Mouse (Mus musculus) spleen, adult 2 months (tissue): ENCODE measurements around the gene Ppbp.

Source experiments
- CTCF ChIP-seq: fragments of 200-500 bp; IDR thresholded peaks from 2 replicates; pipeline ENCODE4 v1.5.1; 2011; ENCODE audit warnings: mild to moderate bottlenecking, inconsistent platforms; ENCODE audit not compliant: insufficient read depth, insufficient read length, insufficient replicate concordance; ENCODE audit errors: extremely low read depth
- POLR2A ChIP-seq: fragments of 200-500 bp; IDR thresholded peaks from 2 replicates; pipeline ENCODE4 v1.6.1; 2011; ENCODE audit warnings: low read depth, low read length, inconsistent platforms

- TF ChIP-seq CTCF (no peak), POLR2A (no peak)
Observed at GRCm38 (mm10) chr5:90778856-90779255, 10.5 kb downstream of the Ppbp start.
